Mouse (Mus musculus) intestine, postnatal 0 days (tissue): ENCODE data around the gene Rab11a. TPM values are rescaled to one million over a fixed set of nuclear protein-coding genes. Genes with fewer than 3 reads are reported as not detected.

ENCODE experiments used
- ATAC-seq: fragments of 200-750 bp; cut with Nextera tagmentation; 2 replicates; pipeline ENCODE4 v1.8.0; 2017; ENCODE audit warnings: mild to moderate bottlenecking, moderate TSS enrichment, moderate library complexity
- H3K27ac ChIP-seq: fragments of 300-500 bp; sonication (generic); 2 replicates; pipeline ENCODE4 v1.5.1; 2014; ENCODE audit warnings: mild to moderate bottlenecking, low read depth, low read length, moderate library complexity
- H3K27me3 ChIP-seq: fragments of 300-500 bp; sonication (generic); replicated peaks from 2 replicates; pipeline ENCODE4 v1.6.1; 2014; ENCODE audit warnings: low read length, mixed read lengths; ENCODE audit not compliant: control insufficient read depth, insufficient read depth
- H3K36me3 ChIP-seq: fragments of 300-500 bp; sonication (generic); 2 replicates; pipeline ENCODE4 v1.6.1; 2014; ENCODE audit warnings: mild to moderate bottlenecking, moderate library complexity; ENCODE audit not compliant: control insufficient read depth, insufficient read depth
- H3K4me1 ChIP-seq: fragments of 300-500 bp; sonication (generic); replicated peaks from 2 replicates; pipeline ENCODE4 v1.6.1; 2014; ENCODE audit warnings: antibody characterized with exemption, low read length, mixed read lengths; ENCODE audit not compliant: control insufficient read depth, insufficient read depth
- H3K4me2 ChIP-seq: fragments of 300-500 bp; sonication (generic); replicated peaks from 2 replicates; pipeline ENCODE4 v1.6.1; 2014; ENCODE audit warnings: low read depth, mild to moderate bottlenecking, moderate library complexity
- H3K4me3 ChIP-seq: fragments of 300-500 bp; sonication (generic); 2 replicates; pipeline ENCODE4 v1.5.1; 2014; ENCODE audit warnings: low read depth, low read length
- H3K9ac ChIP-seq: fragments of 300-500 bp; sonication (generic); 2 replicates; pipeline ENCODE4 v1.6.1; 2014; ENCODE audit warnings: mild to moderate bottlenecking, low read depth, low read length
- H3K9me3 ChIP-seq: fragments of 300-500 bp; sonication (generic); 2 replicates; pipeline ENCODE4 v1.6.1; 2016; ENCODE audit warnings: mixed run types; ENCODE audit not compliant: control insufficient read depth
- CTCF ChIP-seq: sonication (generic); IDR thresholded peaks from 2 replicates; pipeline ENCODE4 v1.5.1; 2016; ENCODE audit warnings: low read depth, mild to moderate bottlenecking, control low read depth, antibody characterized with exemption, moderate library complexity
- WGBS: fragments of 180-500 bp; shearing (Covaris S2); extraction: QIAGEN DNeasy Blood & Tissue Kit; methylation state at CpG from one replicate; pipeline ENCODE4 v1.1.7; 2014; 5-methylcytosine and 5-hydroxymethylcytosine counted together
- microRNA-seq: library from miRNA; unstranded; fragments of <30 nt; microRNA quantifications from one replicate; pipeline ENCODE4, GENCODE M21; 2016
- polyA plus RNA-seq: library from polyadenylated mRNA; unstranded; fragments of >200 nt; fragmentation: Nextera tagmentation; extraction: Ambion mirVana; gene quantifications from 2 replicates; pipeline ENCODE4 v1.2.1, GENCODE M21; 2015

Gene Rab11a
- polyA plus RNA-seq, 1 experiment from 2014 or later: 1,986 TPM

DNA sequence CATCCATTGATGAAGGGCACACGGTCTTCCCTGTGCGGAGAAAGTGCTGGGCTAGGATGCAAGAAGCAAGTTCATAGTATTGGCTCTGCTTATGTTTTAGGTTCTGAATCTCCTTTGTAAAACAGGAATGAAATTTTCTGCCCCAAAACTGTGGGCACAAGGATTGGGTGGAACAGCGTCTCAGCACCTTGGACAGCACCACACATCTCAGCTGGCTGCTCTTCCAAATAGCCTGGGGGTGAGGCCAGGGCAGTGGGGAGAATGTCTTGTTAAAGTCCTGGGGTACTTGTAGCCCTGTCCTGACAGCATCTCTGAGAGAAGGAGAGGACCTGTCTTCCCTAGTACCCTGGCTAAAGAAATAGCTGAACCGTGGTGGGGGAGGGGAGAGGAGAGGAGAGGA, 71.0 kb downstream of the Rab11a start:
- Histone ChIP-seq H3K36me3 (no peaks in the 10 kb centered on the region), H3K27ac (no peak overlapping the region), H3K4me3 (no peak overlapping the region), H3K27me3 (no peaks in the 10 kb centered on the region), H3K4me2 (no peak overlapping the region), H3K4me1 (no peaks in the 10 kb centered on the region), H3K9me3 (no peaks in the 10 kb centered on the region), H3K9ac (no peak overlapping the region)
- 30% methylated on average over 4 of the region's 4 CpGs for WGBS
- no peak for ATAC-seq
- TF ChIP-seq CTCF: no peak

Small RNAs within 50 kb of the gene (microRNA-seq; reads per million reads assigned to microRNA genes)
- not detected for gene Gm47308

Other genes starting within 250 kb of the Rab11a start
- 2.8 and 3.1 TPM in 2 replicates for gene Dennd4a, start 73.6 kb upstream of the Rab11a start, polyA plus RNA-seq
- 0.04 TPM in 1 of 2 replicates, not detected in the other for gene Slc24a1, start 213.8 kb upstream of the Rab11a start, polyA plus RNA-seq
- 23.1 and 23.8 TPM in 2 replicates for gene Ints14, start 223.1 kb upstream of the Rab11a start, polyA plus RNA-seq